Mouse (Mus musculus): ENCODE measurements around the gene Gas2.

DNA sequence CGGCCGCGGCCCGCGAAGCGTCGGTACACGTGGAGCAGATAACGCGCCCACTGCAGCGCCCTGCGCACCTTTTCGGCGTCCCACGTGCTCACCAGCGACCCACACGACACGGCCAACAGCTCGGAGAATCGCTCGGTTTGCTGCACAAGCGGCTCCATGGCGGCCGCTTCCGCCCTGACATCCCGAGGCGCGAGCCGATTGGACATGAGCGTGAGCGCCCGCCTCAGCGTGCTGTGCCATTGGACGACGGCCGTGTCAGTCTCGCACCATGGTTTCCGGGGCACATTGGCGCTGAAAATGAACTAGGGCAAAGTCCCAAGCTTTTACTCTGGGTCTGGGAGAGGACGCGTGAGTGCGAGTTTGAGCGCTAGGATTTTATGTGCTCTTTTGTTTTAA is 280 bp downstream of the Gas2 start, which contains the start of gene Fancf:
- TF ChIP-seq CTCF (IDR thresholded peaks at IDR 0.05) (peak; percentile 5; the same call in 1 of the 2 replicates), EP300 (IDR thresholded peaks at IDR 0.05; ENCODE audit: insufficient read depth, low read depth, low read length) (no peak)
